Mouse (Mus musculus): ENCODE results near the gene Srxn1.

Srxn1 gene

DNA sequence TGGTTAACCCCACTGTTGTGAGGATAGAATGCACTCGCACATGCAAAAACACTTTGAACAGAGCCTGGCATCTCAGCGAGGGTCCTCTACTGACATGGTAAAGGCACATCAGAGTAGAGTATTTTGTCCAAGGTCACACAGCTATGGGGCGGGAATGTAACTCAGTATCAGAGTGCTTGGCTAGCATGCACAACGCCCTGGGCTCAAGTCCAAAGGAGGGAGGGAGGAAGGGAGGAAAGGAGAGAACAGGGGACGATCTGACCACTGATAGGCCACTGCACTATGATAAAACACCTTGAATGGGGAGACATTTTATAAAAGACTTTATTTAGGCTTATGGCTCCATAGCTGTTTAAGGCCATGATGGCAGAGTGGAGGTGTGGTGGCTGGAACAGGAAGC, 15.7 kb upstream of the Srxn1 start:
- in situ Hi-C loops (cut with MseI, MboI): no loop called here

DNA sequence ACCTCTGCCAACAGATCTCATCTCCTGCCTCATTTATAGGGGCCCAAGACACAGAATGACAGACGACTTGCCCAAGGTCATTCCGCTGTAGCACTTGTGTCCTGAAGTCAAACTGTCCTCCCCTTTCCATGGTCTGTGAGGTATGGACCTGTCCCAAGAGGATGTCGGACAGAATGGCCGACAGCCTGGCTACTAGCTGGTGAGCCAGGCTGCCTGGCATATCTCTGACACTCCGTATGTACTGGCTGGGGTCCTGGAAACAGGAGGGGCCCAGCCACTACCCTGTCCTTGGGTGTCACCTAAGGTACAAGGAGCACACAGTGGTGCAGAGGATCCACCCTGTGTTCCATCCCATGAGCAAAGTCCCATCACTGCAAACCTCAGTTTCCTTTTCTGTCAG, 14.8 kb upstream of the Srxn1 start:
- in situ Hi-C loops (cut with MseI, MboI): no loop called here

DNA sequence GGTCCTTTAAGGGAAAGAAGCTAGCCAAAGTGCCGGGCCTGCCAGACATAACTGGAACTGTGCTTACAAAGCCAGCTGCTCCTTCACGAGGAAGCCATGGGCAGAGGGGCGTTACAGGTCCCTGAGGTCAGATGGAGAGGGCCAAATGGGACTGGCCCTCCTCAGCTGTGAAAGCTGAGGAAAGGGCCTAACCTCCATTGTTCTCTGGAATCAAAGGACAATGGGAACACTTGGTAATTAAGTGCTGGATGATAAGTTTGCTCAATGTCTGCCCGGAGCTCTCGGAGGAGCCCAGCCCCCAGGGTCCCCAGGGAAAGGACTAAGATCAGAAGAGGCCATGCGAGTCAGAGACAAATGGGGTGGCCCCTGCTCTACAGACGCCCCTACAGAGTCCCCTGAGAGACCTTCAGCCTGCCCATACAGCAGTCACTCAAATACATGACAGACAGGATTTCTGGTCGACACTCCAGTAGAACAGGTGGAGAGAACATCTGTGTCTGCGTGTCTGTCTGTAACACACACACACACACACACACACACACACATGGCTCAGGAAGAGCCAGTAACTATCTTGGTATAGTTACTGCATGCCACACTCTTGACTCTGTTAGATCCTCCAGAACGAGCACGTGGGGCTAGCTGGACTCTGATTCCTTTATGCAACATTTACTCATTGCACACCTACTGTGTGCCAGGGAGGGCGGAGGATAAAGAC, 13.8 kb upstream of the Srxn1 start:
- in situ Hi-C loops (cut with MseI, MboI): no loop called here

DNA sequence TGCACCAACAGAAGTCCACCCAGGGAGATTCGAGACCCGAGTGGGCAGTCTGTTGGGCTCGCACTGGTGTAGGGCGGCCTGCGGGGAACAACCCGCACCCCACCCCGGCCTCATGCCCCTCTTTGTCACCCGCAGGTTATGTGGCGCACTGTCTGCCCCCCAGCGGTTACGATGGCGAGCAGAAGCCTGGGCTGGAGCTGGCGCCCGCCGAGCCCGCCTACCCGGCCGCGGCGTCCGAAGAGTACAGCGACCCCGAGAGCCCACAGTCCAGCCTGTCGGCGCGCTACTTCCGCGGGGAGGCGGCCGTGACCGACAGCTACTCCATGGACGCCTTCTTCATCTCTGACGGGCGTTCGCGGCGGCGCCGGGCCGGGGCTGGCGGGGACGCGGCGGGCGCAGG, 12.4 kb upstream of the Srxn1 start:
- in situ Hi-C loops (cut with MseI, MboI): no loop called here

DNA sequence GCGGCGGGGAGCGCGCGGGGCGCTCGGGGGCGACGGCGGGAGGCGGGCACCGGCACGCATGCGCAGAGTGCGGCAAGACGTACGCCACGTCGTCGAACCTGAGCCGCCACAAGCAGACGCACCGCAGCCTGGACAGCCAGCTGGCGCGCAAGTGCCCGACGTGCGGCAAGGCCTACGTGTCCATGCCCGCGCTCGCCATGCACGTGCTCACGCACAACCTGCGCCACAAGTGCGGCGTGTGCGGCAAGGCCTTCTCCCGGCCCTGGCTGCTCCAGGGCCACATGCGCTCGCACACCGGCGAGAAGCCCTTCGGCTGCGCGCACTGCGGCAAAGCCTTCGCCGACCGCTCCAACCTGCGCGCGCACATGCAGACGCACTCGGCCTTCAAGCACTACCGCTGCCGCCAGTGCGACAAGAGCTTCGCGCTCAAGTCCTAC, 11.9 kb upstream of the Srxn1 start:
- in situ Hi-C loops (cut with MseI, MboI): no loop called here

DNA sequence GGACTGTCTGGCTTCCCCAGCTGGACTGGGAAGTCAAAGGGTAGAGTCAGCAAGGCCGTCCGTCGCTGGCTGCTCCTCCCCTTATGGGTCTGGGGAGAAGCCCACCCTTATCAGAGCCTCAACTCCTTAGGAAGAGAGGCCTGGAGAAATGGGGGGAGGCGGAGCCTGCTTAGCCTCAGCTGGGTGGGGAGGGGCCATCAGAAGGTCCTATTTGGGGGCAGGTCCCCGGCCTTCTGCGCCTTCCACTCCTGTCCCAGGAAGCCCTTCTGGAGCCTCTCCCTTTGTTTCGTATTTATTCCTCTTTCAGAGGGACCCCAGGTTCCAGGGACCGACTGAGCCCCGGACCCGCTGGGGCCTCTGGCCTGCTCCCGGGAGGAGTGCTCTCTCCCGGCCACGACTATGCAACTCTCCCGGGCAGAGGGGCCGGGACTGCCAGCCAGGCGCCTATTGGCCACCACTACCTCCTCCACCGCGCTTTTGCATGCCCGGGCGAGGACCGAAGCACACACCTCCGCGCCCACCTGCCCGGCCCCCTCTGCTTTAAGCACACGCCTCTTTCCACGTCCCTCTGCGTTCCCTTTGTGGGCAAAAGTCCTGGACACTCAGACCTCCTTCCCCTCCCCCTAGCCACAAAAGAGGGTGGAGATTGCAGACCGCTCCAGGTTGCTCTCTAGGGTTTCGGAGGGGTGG, 10.3 kb upstream of the Srxn1 start:
- in situ Hi-C loops (cut with MseI, MboI): no loop called here

DNA sequence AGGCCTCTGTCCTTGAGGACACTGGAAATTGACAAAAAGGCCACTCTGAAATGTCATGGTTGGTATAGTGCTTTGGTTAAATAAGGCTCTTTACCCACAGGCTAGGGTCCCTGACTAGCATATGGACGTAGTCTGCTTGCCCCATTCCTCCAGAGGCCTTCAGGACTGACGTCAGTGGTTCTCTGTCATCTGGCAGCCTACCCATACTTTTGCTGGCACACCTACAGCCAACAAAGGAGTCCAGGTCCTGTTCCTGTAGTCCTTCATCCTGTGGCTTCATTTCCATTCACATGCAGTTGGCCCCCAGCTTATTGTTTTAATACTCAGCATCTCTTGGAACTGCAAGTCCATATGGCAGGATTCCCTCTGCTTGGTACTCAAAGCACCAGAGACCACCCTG, 8.4 kb upstream of the Srxn1 start:
- in situ Hi-C loops (cut with MseI, MboI): no loop called here

DNA sequence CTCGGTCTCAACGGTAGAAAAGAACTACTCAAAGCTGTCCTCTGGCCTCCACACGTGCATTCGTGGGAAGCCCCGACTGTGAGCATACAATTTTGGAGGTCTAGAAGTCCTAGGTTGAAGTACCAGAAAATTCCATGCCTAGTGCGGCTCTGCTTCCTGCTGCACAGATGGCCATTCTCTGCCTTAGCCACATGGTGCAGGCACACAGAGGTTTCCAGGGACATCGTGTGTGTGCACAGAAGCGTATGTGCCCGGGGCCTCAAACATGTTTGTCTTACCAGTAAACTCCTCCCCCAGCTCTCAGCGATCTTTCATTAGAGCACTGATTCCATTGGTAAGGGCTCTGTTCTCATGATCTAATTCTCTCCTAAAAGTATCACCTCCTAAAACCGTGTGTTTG, 7.4 kb upstream of the Srxn1 start:
- in situ Hi-C loops (cut with MseI, MboI): no loop called here

DNA sequence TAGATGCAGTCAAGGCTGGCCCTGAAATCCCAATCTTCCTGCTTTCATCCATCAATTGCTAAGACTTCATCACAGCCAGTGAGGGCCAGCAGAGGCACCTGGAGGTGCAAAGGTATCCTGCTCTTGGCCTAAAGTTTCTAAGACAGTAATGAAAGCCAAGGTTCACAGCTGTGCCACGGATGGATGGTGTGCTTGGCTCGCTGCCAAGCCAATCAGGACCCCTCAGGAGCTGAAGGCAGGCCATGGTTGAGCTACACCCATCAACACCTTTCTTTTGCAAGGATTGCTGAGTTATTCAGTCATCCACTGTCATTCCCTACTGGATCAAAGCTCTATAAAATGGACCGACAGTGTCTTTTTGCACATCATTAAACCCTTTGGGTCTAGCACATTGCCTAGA, 5.8 kb upstream of the Srxn1 start:
- in situ Hi-C loops (cut with MseI, MboI): no loop called here

DNA sequence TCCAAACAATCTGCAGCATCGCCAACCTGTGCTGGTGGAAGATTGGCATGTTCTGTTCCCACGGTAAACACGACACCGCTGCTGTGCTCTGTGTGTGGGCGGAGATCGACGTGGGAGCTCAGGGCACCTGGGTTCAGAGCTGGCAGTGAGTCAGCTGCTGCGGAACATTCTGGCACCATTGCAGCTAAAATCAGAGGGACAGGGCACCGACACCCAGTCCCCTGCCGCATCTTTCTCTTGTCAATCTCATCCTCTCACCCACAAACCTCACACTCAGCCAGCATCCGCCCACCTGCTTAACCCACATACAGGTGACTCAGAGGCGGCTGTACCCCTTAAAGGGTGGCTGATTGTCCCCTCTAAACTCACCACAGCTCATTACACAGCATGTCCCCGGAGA, 3.6 kb upstream of the Srxn1 start:
- in situ Hi-C loops (cut with MseI, MboI): no loop called here

DNA sequence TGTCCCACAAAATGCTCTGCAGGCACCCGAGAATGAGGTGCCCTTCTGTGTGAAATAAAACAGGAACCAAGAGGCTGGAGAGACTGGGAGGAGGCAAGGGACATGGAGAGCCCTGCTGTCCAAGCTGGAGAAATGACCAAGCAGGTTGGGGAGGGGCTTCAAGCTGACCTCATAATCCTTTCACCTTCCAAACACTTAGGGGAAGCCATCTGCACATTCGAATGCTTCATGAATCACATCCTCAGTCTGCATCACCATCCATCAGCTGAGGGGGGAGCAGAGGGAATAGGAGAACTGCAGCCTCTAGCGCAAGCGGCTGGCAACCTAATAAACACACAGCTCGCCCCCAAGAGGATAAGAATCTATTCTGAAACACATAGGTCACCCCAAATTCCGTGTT, 2.9 kb upstream of the Srxn1 start:
- in situ Hi-C loops (cut with MseI, MboI): no loop called here

DNA sequence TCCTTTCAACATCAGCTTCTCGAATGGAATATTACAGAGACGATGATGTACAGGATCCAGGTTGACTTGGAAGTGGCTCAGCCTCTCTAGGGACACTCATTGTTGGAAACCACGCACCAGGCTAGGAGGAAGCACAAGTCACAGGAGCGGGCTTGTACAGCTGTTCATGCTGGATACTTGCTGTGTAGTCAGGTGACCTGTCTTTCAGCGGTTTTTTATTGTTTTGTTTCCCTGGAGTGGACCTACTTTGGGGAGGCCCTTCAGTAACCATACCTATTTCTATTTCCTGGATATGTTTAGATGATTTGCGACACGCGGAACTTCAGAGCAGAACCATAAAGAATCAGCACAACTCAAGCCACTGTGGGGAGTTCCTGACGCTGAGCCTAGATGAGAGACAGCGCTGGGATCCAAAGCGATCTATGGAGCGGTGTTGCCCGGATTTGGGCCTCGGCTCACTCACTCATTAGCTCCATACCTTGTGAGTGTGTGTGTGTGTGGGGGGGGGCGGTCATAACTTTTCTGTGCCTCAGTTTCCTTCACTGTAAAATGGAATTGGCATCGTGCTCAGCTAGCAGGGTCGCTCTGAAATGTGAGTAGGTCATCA, 502 bp upstream of the Srxn1 start:
- in situ Hi-C loops (cut with MseI, MboI): no loop called here

DNA sequence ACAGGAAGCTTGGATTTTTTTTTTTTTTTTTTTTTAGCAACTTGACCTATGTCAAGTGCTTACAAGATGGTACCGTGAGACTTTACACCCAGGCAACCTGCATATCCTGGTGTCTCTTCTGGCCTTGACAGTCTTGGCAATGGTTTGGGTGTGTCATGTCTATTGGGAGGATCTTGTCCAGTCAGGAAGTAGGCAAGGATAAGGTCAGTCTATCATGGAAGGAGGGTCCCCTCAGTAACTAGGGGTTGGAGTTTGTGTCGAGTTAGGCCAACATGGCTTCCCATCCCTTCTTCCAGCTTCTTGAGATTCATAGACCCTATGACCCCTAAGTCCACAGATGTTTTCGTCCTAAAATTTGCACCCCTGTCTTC, 894 bp downstream of the Srxn1 start:
- in situ Hi-C loops (cut with MseI, MboI): no loop called here

DNA sequence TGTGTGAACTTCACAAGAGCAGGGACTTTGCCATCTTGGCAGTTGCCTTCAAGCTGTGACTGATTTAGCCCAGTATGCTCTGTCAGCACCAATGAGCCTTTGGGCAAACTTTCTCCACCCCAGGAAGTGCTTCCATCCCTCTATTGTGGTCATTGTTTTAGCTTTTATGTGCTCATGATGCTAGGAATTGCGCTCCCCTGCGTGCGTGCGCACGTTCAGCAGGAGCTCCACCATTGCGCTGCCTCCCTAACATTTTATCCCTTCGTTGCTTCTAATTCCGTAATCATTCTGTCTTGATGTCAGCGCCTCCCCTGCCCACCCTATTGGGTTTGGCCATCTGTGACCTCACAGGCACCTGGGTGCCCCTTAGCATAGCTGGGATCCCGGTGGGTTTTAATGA, 1.3 kb downstream of the Srxn1 start:
- in situ Hi-C loops (cut with MseI, MboI): no loop called here

DNA sequence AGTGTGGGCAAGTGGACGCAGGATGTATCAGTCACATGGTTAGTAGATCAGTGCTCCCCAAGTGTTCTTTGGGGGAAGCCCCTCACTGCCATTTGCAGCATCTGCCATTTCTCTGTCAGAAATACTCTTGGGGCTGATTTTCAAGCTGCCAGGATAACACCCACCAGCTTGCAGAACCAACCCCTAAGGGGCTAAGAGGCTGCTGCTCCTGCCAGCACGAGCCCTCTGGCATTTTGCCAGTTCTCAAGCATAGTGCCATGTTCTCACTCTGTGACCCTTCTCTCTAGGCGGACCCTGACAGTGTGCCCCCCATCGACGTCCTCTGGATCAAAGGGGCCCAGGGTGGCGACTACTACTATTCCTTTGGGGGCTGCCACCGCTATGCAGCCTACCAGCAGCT, 3.4 kb downstream of the Srxn1 start:
- in situ Hi-C loops (cut with MseI, MboI): no loop called here

DNA sequence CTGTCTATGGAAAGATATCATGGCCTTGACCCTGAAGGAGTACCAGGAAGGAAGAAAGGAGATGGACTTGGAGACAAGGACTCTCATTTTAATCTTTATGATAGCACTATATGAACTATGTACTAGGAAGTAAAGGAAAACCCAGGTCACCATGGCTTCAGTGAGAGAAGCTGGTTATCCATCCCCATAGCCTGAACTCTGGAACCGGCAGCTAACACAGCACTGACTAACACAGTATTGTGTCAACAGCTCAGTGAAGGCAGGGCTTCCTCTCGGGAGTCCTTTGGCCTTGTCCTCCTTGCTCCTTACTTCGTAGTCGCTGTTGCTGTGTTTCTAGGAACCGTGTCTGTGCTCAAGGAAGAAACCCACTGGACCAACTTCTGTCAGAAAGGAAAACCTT, 4.1 kb downstream of the Srxn1 start:
- in situ Hi-C loops (cut with MseI, MboI): no loop called here

DNA sequence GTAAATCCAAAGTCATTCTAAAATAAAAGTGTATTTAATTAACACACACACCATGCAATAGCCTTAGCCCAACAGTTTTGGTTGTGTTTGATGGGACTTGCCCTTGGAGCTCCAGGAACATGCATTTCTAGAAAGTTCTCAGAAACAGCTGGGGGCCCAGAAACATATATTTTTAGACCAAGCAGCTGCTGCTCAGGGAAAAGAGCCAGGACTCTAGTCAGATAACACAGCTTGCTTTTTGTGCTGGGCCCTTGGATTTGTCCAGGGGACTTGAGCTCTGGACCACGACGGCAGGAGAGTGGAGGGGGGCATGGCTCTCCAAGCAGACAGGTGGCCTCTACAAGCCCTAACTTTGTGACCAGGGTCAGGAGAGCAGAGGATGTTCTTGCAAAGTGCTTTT, 6.0 kb downstream of the Srxn1 start:
- in situ Hi-C loops (cut with MseI, MboI): no loop called here

DNA sequence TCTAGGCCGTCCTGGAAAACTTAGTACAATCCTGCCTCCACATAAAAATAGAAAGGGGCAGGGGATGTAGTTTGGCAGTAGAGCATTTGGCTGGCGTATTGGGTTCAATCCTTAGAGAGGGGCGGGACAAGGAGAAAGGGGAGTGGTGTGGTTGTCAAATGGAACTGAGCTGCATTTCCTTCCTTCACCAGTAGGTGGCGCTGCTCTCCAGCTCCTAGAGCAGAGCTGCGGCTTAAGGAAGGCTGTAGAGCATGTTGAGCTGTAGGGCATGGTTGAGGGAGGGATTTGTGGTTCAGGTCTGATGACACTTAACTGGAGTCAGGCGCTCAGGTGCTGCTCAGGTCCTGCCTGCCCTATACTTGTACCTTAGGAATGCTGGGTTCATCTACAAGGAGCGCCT, 6.6 kb downstream of the Srxn1 start:
- in situ Hi-C loops (cut with MseI, MboI): no loop called here

DNA sequence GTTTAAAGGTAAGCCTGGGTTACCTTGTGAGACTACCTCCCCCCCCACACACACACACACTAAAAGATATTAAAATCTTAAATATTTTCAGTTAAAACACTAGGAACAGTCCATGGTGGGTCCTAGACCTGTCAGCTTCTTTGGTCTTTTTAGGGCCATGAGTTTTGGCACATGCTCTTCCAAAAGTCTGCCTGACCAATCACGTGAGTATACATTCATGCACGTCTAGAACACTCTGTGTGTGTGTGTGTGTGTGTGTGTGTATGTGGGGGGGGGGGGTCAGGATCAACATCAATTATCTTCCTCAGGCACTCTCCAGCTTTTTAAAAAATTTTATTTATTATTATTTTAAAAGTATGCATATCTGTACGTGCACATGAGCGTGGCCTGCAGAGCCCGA, 7.2 kb downstream of the Srxn1 start:
- in situ Hi-C loops (cut with MseI, MboI): no loop called here

DNA sequence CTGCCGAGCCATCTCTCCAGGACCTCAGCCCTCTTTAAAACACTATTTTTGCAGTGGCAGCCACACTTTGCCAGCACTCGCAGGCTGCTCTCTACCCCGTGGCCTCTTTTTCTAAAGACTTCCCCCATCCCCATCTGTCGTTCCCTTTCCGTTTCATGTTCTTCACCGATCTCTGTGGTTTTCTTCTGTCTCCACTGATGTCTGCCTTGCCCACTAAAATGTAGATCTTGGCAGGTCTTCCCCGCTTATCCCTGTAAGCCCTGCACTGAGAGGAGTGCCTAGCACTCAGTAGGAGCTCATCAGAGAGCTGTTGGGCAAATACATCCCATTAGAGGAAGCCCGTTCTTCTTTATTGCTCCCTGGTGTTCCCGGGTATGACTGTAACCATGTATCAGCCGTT, 7.7 kb downstream of the Srxn1 start:
- in situ Hi-C loops (cut with MseI, MboI): no loop called here

DNA sequence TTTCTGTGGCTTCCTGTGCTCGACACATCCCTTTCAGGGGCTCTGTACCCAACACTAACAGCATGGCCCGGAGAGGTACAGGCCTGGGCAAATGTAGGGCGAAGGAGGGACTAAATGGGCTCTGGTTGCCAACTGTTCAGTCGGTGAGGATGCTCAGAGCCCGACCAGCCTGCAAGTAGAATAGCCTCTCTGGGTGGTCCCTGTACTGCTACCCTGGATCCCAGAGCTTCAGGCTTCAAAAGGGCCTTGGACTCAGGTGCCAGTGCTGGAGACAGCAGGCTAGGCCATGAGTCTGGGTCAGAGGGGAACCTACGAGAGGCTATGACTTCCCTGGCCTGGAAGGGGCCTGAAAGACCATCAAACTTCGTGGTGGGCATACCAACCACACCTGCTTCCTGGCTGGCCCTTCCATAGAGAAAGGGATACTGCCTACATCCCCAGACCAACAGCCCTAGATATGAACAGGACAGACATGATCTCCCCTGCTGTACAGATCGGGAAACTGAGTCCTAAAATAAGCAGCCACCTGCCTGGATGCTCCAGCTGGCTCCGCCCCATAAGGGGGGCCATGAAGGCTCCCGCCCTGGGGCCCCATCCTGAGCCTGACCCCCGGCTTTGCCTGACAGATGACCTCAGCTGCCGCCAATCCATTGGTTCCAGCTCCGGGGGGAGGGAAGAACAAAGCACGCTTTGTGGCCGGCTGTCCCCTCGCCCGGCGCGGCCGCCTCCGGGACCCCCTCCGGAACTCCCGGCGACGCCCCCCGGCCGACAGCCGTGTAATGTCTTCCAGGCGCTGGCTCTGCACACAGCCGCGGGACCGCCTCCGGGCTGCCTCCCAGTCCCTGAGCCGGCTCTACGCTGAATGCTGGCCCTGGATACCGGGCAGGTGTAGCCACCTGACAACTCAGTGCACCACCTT, 9.0 kb downstream of the Srxn1 start:
- in situ Hi-C loops (cut with MseI, MboI): no loop called here

DNA sequence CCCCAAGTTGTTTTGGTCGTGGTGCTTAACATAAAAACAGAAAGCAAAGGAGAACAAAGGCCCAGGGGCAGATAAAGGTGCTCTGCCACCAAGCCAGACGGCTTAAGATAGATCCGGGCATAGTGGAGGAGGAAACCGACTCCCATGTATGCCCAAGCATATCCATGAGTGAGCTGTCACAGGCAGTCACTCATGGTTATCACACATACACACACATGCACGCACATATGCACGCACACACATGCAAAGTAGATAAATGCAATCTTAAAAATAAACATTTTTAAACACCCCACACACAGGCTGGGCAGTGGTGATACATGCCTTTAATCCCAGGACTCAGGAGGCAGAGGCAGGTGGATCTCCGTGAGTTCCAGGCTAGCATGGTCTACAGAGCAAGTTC, 12.4 kb downstream of the Srxn1 start:
- in situ Hi-C loops (cut with MseI, MboI): loop anchor here (5.0 kb wide), 1 partner anchor 80 kb away; no protein-coding TSS in a partner anchor

Data from mouse trophoblast stem cell (cell line).